Mouse (Mus musculus): Measurements from ENCODE around the gene Psg18.
"Not testable (repeated sequence)": the region's sequence is repeated elsewhere in the genome, so short reads cannot be mapped to it uniquely, and the experiment has no call there.

Psg18 gene

GRCm38 (mm10) chr7:18354909-18355308 lies at the start of gene Psg18:
Gene Psg18 (minus strand): TSS chr7:18355009.
- not testable (repeated sequence) for DNase-seq

- no peak for DNase-seq
Measured at GRCm38 (mm10) chr7:18403407-18403806, 48.6 kb upstream of the Psg18 start.

GRCm38 (mm10) chr7:18402527-18403237 lies 47.9 kb upstream of the Psg18 start:
- no peak for DNase-seq

GRCm38 (mm10) chr7:18391483-18391882 lies 36.7 kb upstream of the Psg18 start:
- not testable (repeated sequence) for DNase-seq

GRCm38 (mm10) chr7:18378295-18378694 lies 23.5 kb upstream of the Psg18 start:
- no peak for DNase-seq

- not testable (repeated sequence) for DNase-seq
Measured at GRCm38 (mm10) chr7:18335411-18335810, 19.4 kb downstream of the Psg18 start.

Data from spleen, adult 18-20 months (tissue).